Mouse (Mus musculus) thymus, postnatal 0 days (tissue): ENCODE measurements around the gene Zcchc18. TPM values are rescaled to one million over a fixed set of nuclear protein-coding genes. Genes with fewer than 3 reads are reported as not detected.
"Not testable (repeated sequence)": the region's sequence is repeated elsewhere in the genome, so short reads cannot be mapped to it uniquely, and the experiment has no call there.

Experiments used
- DNase-seq: peaks from one replicate; pipeline ENCODE4 v3.0.0-alpha.2; 2015; ENCODE audit warnings: low spot score
- polyA plus RNA-seq: library from polyadenylated mRNA; unstranded; fragments of >200 nt; fragmentation: Nextera tagmentation; extraction: Ambion mirVana; gene quantifications from 2 replicates; pipeline ENCODE4 v1.2.1, GENCODE M21; 2015

Gene Zcchc18
- polyA plus RNA-seq: 2.7 and 3.5 TPM in 2 replicates

- peak; percentile 60 for DNase-seq
Measured at GRCm38 (mm10) chrX:136992978-136993547, at the start of gene Zcchc18. TSS of gene Zcchc18 (plus strand) at chrX:136993155.

GRCm38 (mm10) chrX:136957583-136958279 is 35.2 kb upstream of the Zcchc18 start:
- peak; percentile 4 for DNase-seq

- DNase-seq: not testable (repeated sequence)
Measured at GRCm38 (mm10) chrX:136958300-136958699, 34.7 kb upstream of the Zcchc18 start.

GRCm38 (mm10) chrX:136959688-136960087 is 33.3 kb upstream of the Zcchc18 start:
- DNase-seq: peak; percentile 3

- DNase-seq: not testable (repeated sequence)
Measured at GRCm38 (mm10) chrX:136975397-136975796, 17.6 kb upstream of the Zcchc18 start, which contains the start of gene Tmsb15b2. TSS of gene Tmsb15b2 (minus strand) at chrX:136975497.

- peak; percentile 76 for DNase-seq
Measured at GRCm38 (mm10) chrX:136976424-136977084, 16.4 kb upstream of the Zcchc18 start, which contains the start of the genes Tmsb15l and Tmsb15b1. TSS of gene Tmsb15l (minus strand) at chrX:136976869. TSS of gene Tmsb15b1 (minus strand) at chrX:136976874.

- no peak for DNase-seq
Measured at GRCm38 (mm10) chrX:136978616-136979015, 14.3 kb upstream of the Zcchc18 start.

- no peak for DNase-seq
Measured at GRCm38 (mm10) chrX:136986039-136986438, 6.9 kb upstream of the Zcchc18 start.

GRCm38 (mm10) chrX:136991274-136991673 is 1.7 kb upstream of the Zcchc18 start:
- no peak for DNase-seq

GRCm38 (mm10) chrX:136992191-136992965 is 577 bp upstream of the Zcchc18 start:
- no peak for DNase-seq

- no peak for DNase-seq
Measured at GRCm38 (mm10) chrX:136993641-136994040, 686 bp downstream of the Zcchc18 start.

GRCm38 (mm10) chrX:136996256-136996655 is 3.3 kb downstream of the Zcchc18 start:
- DNase-seq: no peak

GRCm38 (mm10) chrX:137015099-137015709 is 22.2 kb downstream of the Zcchc18 start:
- peak; percentile 60 for DNase-seq

- no peak for DNase-seq
Measured at GRCm38 (mm10) chrX:137017668-137018067, 24.7 kb downstream of the Zcchc18 start.

- DNase-seq: peak; percentile 62
Measured at GRCm38 (mm10) chrX:137019310-137019709, 26.4 kb downstream of the Zcchc18 start.

- DNase-seq: no peak
Measured at GRCm38 (mm10) chrX:137030916-137031315, 38.0 kb downstream of the Zcchc18 start.

- no peak for DNase-seq
Measured at GRCm38 (mm10) chrX:137031726-137032125, 38.8 kb downstream of the Zcchc18 start.

- DNase-seq: no peak
Measured at GRCm38 (mm10) chrX:137034322-137034721, 41.4 kb downstream of the Zcchc18 start.

- no peak for DNase-seq
Measured at GRCm38 (mm10) chrX:137037470-137037999, 44.6 kb downstream of the Zcchc18 start.

GRCm38 (mm10) chrX:137038000-137038483 is 45.1 kb downstream of the Zcchc18 start, which contains the start of gene Slc25a53:
TSS of gene Slc25a53 (minus strand) at chrX:137038302.
- DNase-seq: peak; percentile 81
